Mouse (Mus musculus): ENCODE data around the gene Ugt1a7c.
"Not testable (repeated sequence)": the region's sequence is repeated elsewhere in the genome, so short reads cannot be mapped to it uniquely, and the experiment has no call there.

The Ugt1a7c gene

GRCm38 (mm10) chr1:88094941-88095492 lies at the start of gene Ugt1a7c:
Gene Ugt1a7c, plus strand, starts transcription at chr1:88095062.
- DNase-seq (ENCODE audit: low spot score): no peak

- DNase-seq (ENCODE audit: low spot score): not testable (repeated sequence)
Measured at GRCm38 (mm10) chr1:88047408-88047807, 47.5 kb upstream of the Ugt1a7c start.

- DNase-seq (ENCODE audit: low spot score): no peak
Measured at GRCm38 (mm10) chr1:88055088-88055487, 39.8 kb upstream of the Ugt1a7c start, which contains the start of gene Ugt1a10. Gene Ugt1a10, plus strand, starts transcription at chr1:88055388.

- DNase-seq (ENCODE audit: low spot score): not testable (repeated sequence)
Measured at GRCm38 (mm10) chr1:88066472-88067102, 28.3 kb upstream of the Ugt1a7c start.

GRCm38 (mm10) chr1:88070495-88070894 lies 24.4 kb upstream of the Ugt1a7c start, which contains the start of gene Ugt1a9:
Gene Ugt1a9, plus strand, starts transcription at chr1:88070800.
- no peak for DNase-seq (ENCODE audit: low spot score)

- DNase-seq (ENCODE audit: low spot score): no peak
Measured at GRCm38 (mm10) chr1:88070902-88071301, 24.0 kb upstream of the Ugt1a7c start.

GRCm38 (mm10) chr1:88074471-88074870 lies 20.4 kb upstream of the Ugt1a7c start:
- no peak for DNase-seq (ENCODE audit: low spot score)

GRCm38 (mm10) chr1:88077128-88077527 lies 17.7 kb upstream of the Ugt1a7c start:
- no peak for DNase-seq (ENCODE audit: low spot score)

GRCm38 (mm10) chr1:88081670-88082069 lies 13.2 kb upstream of the Ugt1a7c start:
- no peak for DNase-seq (ENCODE audit: low spot score)

GRCm38 (mm10) chr1:88086125-88086524 lies 8.7 kb upstream of the Ugt1a7c start:
- no peak for DNase-seq (ENCODE audit: low spot score)

- DNase-seq (ENCODE audit: low spot score): no peak
Measured at GRCm38 (mm10) chr1:88087513-88087912, 7.3 kb upstream of the Ugt1a7c start, which contains the start of gene Ugt1a8. Gene Ugt1a8, plus strand, starts transcription at chr1:88087813.

GRCm38 (mm10) chr1:88092341-88092740 lies 2.5 kb upstream of the Ugt1a7c start:
- no peak for DNase-seq (ENCODE audit: low spot score)

GRCm38 (mm10) chr1:88094270-88094676 lies 589 bp upstream of the Ugt1a7c start:
- not testable (repeated sequence) for DNase-seq (ENCODE audit: low spot score)

- not testable (repeated sequence) for DNase-seq (ENCODE audit: low spot score)
Measured at GRCm38 (mm10) chr1:88098546-88098945, 3.7 kb downstream of the Ugt1a7c start.

- DNase-seq (ENCODE audit: low spot score): not testable (repeated sequence)
Measured at GRCm38 (mm10) chr1:88099691-88100090, 4.8 kb downstream of the Ugt1a7c start.

GRCm38 (mm10) chr1:88103019-88103418 lies 8.2 kb downstream of the Ugt1a7c start, which contains the start of gene Ugt1a6b:
Gene Ugt1a6b, plus strand, starts transcription at chr1:88103252.
- not testable (repeated sequence) for DNase-seq (ENCODE audit: low spot score)

GRCm38 (mm10) chr1:88103697-88104468 lies 9.0 kb downstream of the Ugt1a7c start:
- not testable (repeated sequence) for DNase-seq (ENCODE audit: low spot score)

- DNase-seq (ENCODE audit: low spot score): no peak
Measured at GRCm38 (mm10) chr1:88104667-88105430, 10.0 kb downstream of the Ugt1a7c start.

GRCm38 (mm10) chr1:88105656-88106055 lies 10.8 kb downstream of the Ugt1a7c start:
- DNase-seq (ENCODE audit: low spot score): no peak

- not testable (repeated sequence) for DNase-seq (ENCODE audit: low spot score)
Measured at GRCm38 (mm10) chr1:88109027-88109557, 14.2 kb downstream of the Ugt1a7c start.

- not testable (repeated sequence) for DNase-seq (ENCODE audit: low spot score)
Measured at GRCm38 (mm10) chr1:88109604-88110003, 14.7 kb downstream of the Ugt1a7c start.

- DNase-seq (ENCODE audit: low spot score): not testable (repeated sequence)
Measured at GRCm38 (mm10) chr1:88112769-88113168, 17.9 kb downstream of the Ugt1a7c start.

Measured in c-Kit-positive CD71-positive TER-119-positive erythroid progenitor cells, embryonic 14.5 days (primary cell).